Mouse (Mus musculus) left cerebral cortex, postnatal 36 days (tissue): ENCODE data around the gene 1700016K19Rik. TPM values are rescaled to one million over a fixed set of nuclear protein-coding genes. Genes with fewer than 3 reads are reported as not detected.

Source experiments
- DNase-seq, 2 experiments: peaks; one replicate each; pipeline ENCODE4 v3.0.0; 2021 to 2022; ENCODE audit warnings: low spot score in 2 of 2, mixed read lengths in 1 of 2
- intact Hi-C: fragments of 180-260 bp; cut with DNase I; formaldehyde crosslinking; loops from one replicate; pipeline ENCODE4 v1.15.1; 2025
- total RNA-seq, 2 experiments: library from RNA; stranded (reverse); gene quantifications; 2 replicates each; pipeline ENCODE4 v1.2.3; 2021

1700016K19Rik gene
- 1 to 10 TPM; 3.4 to 6.4 TPM for total RNA-seq

DNA sequence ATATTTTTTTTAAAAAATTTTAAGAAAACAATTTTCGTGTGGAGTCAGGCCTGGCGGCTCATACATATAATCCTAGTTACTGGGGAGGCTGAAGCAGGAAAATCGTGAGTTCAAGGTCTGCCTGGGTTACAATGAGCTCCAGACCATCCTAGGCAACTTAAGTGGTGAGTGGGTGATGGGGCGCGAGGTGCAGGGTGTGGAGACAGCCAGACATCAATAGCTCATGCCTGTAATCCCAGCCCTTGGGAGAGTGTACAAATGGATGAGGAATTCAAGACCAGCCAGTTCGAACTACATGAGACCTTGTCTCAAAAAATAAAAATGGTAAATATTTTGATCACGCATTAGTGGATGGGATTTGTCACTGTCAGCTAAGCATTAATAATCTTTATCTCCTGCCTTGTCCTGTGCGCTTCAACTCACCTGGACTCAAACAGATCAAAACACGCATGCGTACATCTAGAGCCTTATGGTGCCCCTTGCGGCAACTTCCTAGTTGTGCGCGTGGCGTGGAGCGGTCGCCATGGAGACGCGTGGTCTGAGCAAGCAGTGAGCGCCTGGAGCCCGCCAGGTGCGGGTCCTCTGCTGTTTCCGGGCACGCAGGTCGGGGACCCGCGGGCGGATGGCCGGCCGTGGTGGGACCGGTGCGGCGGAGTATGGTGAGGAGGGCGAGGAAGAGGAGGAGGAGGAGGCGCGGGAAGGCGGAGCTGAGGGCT is at the start of gene 1700016K19Rik:
Gene 1700016K19Rik (plus strand): TSS at position 473 of the 716 bp plus-strand sequence.
- peak; percentile 82 to 83 for DNase-seq
- intact Hi-C loops, result no loop called here

DNA sequence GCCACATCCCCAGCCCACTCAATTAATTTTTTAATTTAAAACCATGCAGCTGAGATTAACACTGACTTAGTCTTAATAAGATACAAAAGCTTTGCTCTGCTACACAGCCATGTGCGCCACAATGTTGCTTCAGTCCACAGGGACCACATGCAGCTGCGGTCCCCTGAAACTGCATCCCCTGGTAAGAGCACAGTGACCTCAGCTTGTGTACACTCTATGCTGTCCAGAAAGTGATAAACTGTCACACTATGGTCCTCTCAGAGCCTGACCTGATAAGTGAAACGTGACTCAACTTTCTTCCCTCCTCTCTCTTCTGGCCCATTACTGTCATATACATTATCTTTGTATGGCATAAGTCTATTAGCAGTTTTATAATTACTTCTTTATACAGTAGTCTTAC is 49.3 kb upstream of the 1700016K19Rik start:
- no peak for DNase-seq
- intact Hi-C loops, result no loop called here

DNA sequence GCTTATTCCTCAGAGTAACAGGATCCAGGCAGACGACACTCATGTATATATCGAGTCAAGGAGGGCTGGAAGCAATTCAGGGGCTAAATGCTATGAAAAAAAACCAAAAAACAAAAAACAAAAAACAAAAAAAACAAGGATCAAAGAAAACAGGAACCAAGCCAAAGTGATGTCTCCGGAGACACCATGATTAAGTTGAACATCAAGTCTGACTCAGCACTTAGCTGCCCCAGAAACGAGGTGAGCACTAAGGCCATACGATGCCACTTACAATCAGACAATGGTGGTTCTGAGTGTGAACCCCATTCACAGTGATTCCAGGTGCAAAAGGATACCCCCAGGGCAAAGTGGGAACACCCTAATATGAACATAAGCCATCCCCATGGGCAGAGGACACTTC is 47.8 kb upstream of the 1700016K19Rik start:
- intact Hi-C loops, result no loop called here
- no peak for DNase-seq

GRCm38 (mm10) chr11:75954896-75955295 is 44.8 kb upstream of the 1700016K19Rik start:
- DNase-seq, result no peak
- intact Hi-C loops, result no loop called here

DNA sequence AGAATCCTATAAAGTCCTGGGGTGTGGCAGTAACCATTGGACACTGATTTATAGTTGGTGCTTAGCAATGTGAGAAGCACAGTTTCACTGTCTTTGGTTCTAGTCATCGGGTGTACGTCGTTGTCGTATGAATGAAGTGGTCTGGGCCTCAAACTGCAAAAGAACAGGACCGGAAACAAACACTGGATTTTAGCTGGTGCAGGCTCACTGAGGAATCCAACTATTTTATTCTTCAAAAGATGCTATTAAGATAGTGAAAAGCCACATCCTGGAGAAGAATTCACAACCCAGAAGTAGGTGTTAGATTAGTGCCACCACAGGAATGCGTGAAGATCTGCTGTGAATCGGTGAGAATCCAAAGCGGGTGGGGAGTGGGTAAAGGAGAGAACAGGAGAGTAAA is 43.1 kb upstream of the 1700016K19Rik start:
- no peak for DNase-seq
- intact Hi-C loops, result no loop called here

DNA sequence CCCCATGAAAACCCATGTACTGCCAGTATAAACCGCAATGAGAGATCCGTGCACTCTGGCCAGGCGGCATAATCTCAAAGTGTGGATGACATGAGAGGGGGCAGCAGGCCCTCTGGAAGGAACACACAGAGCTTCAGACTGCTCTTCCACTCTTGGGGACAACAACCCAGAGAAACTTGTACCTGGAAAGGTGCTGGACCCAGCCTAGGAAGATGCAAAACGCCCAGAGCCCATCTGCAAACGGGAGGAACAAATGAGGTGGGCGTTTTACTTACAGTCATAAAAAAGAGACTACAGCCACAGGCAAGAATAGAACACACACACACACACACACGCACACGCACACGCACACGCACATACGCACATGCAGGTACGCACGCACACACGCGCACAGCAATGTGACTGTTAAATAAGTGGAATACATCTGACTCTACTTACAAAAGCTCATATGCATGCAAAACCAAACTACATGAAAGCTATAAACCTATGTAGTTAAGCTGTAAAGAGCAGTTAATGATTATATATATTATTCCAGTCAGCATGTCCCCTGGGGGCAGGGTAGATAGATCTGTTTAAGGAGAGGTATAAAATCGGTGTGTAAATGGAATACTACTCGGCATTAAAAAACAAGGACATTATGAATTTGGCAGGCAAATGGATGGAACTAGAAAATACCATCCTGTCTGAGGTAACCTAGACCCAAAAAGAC is 42.4 kb upstream of the 1700016K19Rik start:
- DNase-seq, result no peak

GRCm38 (mm10) chr11:75961782-75962181 is 37.9 kb upstream of the 1700016K19Rik start:
- intact Hi-C loops, result no loop called here
- DNase-seq, result no peak

More for the DNA sequence above, 42.4 kb upstream of the 1700016K19Rik start:
- intact Hi-C loops, result no loop called here

DNA sequence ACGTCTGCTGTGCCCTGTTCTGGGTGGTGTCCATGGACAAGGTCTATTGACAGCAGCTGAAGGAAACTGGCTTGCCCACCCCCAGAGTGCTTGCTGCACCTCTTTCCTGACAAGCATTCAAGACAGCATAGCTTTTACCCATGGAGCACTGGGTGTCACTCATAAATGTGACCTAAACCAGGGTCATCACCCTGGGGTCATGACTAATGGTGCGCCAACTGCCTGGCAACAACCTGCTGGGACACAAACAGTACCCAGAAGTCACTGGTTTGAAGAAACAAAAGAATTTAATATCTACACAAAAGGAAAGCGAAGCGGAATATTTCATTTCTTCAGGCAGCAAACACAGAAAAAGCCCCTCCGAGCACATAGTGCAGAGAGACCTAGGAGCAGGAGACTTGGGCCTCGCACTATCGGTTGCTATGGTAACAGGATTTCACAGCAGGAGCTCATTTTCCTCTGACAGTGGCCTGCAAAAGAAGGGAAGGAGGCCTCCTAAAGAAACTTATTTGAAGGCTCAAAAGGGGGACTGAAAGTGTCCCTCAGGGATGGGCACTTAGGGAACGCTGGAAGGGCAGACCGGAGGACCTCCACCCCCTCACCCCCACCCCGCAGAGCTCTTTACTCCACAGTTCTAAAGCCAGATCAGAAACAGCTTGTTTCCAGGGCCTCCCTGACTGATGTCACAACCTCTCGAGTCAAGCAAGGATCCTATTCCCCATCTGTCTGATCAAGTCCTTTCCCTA is 35.8 kb upstream of the 1700016K19Rik start:
- DNase-seq, result no peak
- intact Hi-C loops, result no loop called here

- DNase-seq, result no peak
- intact Hi-C loops, result no loop called here
Observed at GRCm38 (mm10) chr11:75964476-75964730, 35.3 kb upstream of the 1700016K19Rik start.

DNA sequence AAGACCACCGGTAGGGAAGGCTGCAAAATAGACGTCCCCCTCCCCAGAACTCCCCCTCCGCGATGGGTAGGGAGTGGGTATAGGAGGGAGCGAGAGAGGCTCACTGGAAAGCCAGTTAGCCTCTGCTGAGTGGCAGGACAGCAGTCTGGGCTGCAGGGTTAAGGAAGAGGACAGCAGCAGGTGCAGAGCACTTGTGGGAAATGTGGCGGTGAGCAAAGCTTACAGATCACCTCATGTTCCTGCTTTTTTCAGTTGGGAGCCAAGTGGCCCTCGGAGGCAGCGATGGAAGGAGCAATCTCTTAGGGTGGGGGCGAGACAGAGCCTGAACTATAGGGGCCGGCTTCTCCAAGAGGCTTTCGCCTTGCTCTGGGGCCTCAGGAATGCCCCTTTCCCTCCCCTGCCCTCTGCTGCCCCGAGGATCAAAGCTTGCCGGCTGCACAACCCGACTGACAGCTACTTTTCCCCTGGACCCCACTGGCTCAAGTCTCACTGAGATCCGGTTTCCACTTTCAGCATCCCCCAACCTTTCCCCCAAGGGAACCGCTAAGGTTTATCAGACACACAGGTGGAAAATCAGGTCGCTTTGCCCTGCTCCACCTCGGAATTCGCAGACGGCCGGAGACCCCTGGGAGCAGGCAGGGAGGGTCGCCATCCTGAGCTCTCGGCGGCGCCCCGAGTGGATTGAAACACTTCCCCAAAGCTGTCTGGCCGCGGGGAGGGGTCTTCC is 33.9 kb upstream of the 1700016K19Rik start:
- intact Hi-C loops, result loop anchor here (2.0 to 5.0 kb wide), 4 partner anchors 51 to 183 kb away; partner anchors contain the start of gene Doc2b
- DNase-seq, result no peak

DNA sequence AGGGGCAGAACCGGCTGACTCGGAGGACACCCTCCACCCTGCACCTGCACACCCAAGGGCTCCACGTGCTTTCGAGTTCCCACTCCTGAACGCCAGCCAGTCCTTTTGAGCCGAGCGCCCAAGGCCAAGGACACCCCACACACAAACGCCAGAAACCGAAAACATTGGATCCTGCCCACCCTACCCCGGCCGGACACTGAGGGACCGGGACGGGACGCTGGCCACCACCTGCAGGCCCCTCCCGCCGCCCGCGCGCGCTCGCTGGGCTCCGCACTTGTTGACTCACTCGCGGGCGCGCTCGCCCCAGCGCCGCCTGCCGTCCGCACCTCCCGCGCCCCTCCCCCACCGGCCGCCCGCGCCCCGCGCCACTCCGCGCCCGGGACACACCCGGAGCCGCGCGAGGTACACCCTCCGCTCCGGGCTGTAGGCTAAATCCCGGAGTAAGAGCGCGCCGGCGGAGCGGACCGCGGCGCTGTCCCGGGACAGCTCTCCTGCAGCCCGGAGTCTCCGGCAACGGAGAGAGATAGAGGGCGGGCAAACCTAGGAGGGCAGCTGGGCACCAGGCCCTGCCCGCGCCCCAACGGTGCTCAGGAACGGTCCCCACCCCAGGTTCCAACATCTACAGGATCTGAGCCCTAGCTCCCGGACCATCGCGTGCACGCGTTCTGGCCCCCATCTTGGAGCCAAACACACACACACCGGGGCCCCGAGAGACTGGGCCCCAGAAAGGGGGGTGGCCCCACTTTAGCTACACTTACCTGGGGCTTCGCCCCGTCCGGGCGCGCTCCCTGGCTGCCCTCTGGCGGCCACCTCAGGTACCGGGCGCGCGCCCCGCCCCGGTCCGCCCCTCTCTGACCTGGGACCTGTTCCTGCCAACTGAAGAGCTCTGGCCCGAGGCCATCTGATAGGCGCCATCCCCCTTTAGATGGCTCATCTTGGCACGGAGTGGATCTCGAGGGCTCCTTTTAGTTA is 33.0 kb upstream of the 1700016K19Rik start:
- peak; percentile 54 to 59 for DNase-seq
- intact Hi-C loops, result loop anchor here (2.0 to 5.0 kb wide), 4 partner anchors 52 to 184 kb away; partner anchors contain the start of gene Doc2b

DNA sequence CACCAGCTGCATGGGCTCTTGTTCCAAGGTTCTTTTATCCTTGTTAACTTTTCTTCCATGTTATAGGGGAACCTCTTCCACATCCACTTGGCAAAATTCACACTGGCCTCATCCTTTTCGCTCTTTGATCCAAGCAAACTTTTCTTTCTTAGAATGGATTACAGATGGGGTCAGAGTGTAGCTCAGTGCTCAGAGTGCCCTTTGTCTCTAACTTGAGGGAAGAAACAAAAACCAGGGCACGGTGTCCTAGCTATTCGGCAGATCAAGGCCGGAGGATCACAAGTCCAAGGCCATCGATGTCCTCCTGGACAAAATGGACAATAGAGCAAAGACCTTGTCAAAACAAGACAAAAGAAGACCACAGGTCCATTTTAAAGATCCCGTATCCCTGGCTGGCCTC is 31.0 kb upstream of the 1700016K19Rik start:
- DNase-seq, result no peak
- intact Hi-C loops, result loop anchor here (5.0 kb wide), 2 partner anchors 96 to 171 kb away; partner anchors contain the start of gene Doc2b

DNA sequence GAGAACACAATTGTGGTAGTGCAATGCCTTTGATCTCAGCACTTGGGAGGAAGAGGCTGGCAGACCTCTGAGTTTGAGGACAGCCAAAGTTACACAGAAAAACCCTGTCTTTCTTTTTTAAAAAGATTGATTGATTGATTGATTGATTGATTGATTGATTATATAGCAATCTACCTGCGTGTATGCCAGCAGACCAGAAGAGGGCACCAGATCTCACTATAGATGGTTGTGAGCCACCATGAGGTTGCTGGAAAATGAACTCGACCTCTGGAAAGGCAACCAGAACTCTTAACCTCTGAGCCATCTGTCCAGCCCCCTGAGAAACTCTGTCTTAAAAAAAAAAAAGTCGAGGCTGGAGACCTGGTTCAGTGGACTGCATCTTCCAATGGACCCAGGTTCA is 29.1 kb upstream of the 1700016K19Rik start:
- no peak for DNase-seq
- intact Hi-C loops, result no loop called here

GRCm38 (mm10) chr11:75972188-75972587 is 27.5 kb upstream of the 1700016K19Rik start:
- DNase-seq, result no peak
- intact Hi-C loops, result no loop called here

DNA sequence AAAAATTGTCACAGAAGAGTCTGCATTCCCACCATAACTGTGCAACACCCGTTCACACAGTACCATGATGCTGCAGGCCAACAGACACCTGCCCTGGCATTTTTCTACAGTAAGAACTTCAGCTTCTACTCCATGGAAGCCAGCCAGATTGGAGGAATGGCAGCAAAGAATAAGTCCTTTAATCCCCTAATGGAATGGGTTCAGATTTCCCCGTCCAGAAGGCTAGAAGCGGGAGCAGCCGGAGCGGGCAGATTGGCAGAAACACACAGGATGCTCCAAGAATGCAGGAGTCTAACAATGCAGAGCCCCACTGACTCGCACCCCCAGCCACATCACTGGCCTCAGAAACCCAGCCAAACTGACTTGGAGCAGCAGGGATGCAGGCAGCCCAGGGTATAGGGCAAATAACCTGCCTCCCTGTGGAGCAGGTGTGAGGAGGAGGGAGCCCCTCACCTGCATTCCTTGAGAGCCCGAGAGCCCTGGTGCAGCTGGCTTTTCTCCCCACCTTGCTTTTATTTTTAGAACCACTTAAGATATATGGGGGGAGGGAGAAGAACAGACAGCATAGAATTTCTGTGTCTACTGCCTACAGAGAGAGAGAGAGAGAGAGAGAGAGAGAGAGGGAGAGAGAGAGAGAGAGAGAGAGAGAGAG is 26.7 kb upstream of the 1700016K19Rik start:
- DNase-seq, result no peak
- intact Hi-C loops, result no loop called here

- intact Hi-C loops, result no loop called here
Observed at GRCm38 (mm10) chr11:75973988-75974387, 25.7 kb upstream of the 1700016K19Rik start.

GRCm38 (mm10) chr11:75976748-75977147 is 23.0 kb upstream of the 1700016K19Rik start:
- intact Hi-C loops, result no loop called here
- DNase-seq, result no peak

More at GRCm38 (mm10) chr11:75973988-75974387, 25.7 kb upstream of the 1700016K19Rik start:
- no peak for DNase-seq

- DNase-seq, result no peak
- intact Hi-C loops, result no loop called here
Observed at GRCm38 (mm10) chr11:75978051-75978450, 21.7 kb upstream of the 1700016K19Rik start.
